Mouse (Mus musculus): ENCODE measurements around the gene Uggt1. TPM values are rescaled to one million over a fixed set of nuclear protein-coding genes. Genes with fewer than 3 reads are reported as not detected.

The Uggt1 gene
- polyA plus RNA-seq, 1 experiment from 2014 or later: 64.1 TPM

DNA sequence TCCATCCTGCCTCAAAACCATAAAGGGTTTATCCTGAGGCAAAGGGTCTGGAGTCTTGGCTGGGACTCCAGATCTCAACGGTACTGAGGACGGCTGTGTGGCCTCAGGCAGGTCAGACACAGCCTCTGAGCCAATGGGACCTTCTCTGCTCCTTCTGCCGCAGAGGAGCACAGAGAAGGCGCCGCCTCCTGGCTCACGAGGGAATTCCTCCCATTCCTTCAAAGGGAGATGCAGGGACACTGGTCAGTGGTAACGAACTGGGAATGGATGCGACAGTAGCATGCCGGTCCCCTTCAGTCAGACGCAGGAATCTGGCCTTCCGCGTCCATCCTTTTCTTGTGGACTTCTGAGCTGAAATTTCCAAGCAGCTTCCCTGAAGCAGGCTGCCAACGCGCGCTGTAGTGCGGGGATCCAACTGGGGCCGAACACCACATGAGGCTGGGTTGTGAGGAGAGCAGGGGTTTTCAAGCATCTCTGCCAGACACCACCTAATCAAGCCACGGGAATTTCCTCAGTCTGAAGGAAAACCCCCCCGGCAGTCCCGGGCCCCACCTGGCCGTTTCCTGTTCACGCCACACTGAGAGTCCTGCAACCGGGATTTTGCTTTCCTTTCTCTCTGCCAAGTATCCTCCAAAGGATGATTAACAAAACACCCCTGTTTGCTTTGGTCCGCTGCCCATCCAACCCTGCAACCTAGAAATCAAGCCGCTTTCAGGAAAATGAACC is 10.3 kb upstream of the Uggt1 start:
- WGBS: 7% methylated on average over 25 of the region's 25 CpGs
- Histone ChIP-seq H3K27ac (replicated peaks) (no peak overlapping the region), H3K9me3 (peaks cover 5% of the 10 kb centered on the region; the same call in 1 of the 2 replicates), H3K4me1 (peaks cover 17% of the 10 kb centered on the region), H3K36me3 (no peaks in the 10 kb centered on the region), H3K4me2 (replicated peaks) (peak overlapping the region; percentile 46), H3K9ac (replicated peaks) (peak overlapping the region; percentile 28; the same call in 1 of the 2 replicates), H3K27me3 (peaks cover 27% of the 10 kb centered on the region), H3K4me3 (peak overlapping the region; percentile 25)
- ATAC-seq (ENCODE audit: low FRiP score, low read depth): peak; percentile 25; the same call in 1 of the 2 replicates

DNA sequence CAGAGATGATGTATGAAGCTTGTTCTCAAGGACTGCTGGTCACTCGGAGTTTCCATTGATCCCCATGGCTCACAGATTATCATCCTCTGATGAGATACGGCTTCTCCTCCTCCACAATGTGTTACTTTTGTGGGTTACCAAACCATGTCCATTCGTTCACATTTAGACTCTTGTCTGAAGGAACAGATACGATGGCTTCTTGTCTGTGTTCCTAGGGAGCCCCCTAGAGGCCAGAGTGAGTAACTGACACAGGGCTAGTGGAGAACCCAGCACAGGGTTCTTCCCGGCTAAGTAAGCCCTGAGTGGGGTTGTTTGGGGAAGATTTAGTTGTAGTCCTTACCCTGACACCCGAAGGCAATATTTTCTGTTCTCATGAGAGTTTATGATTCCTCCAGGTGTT is 8.3 kb upstream of the Uggt1 start:
- 9% methylated on average over 6 of the region's 6 CpGs for WGBS

DNA sequence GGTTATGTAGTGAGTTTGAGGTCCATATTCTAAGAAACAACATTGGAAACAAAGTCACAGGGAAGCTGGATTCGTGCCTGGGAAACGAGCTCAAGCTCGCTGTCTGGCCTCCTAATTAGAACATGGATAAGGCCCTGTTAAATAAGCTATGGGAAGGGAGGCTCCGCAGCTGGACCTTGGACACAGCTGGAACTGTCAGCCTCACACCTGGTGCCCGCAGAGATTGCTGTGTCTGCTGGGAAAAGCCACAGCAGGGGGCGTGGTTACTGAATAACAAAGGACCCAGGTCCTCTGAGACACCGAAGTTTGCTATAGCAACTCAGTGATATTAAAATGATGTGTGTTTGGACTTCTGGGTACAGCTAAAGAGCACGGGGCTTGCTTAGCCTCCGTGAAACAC is 6.9 kb upstream of the Uggt1 start:
- ATAC-seq (ENCODE audit: low FRiP score, low read depth): no peak
- H3K4me2 ChIP-seq (replicated peaks): no peak overlapping the region
- H3K4me1 ChIP-seq: peaks cover 23% of the 10 kb centered on the region
- H3K9ac ChIP-seq (replicated peaks): no peak overlapping the region
- H3K27me3 ChIP-seq: peaks cover 19% of the 10 kb centered on the region
- no peak overlapping the region for H3K27ac ChIP-seq (replicated peaks)
- 1% methylated on average over 9 of the region's 9 CpGs for WGBS
- 0 out of 2 replicates have a peak, but pooled peaks cover under 1% of the 10 kb centered on the region for H3K9me3 ChIP-seq
- no peaks in the 10 kb centered on the region for H3K36me3 ChIP-seq
- H3K4me3 ChIP-seq: no peak overlapping the region

More for the DNA sequence above, 8.3 kb upstream of the Uggt1 start:
- no peak overlapping the region for H3K4me2 ChIP-seq (replicated peaks)
- peaks cover 27% of the 10 kb centered on the region for H3K27me3 ChIP-seq
- H3K4me1 ChIP-seq: peaks cover 17% of the 10 kb centered on the region
- no peak overlapping the region for H3K27ac ChIP-seq (replicated peaks)
- no peak overlapping the region for H3K9ac ChIP-seq (replicated peaks)
- no peaks in the 10 kb centered on the region for H3K36me3 ChIP-seq
- H3K9me3 ChIP-seq: peaks cover 5% of the 10 kb centered on the region; the same call in 1 of the 2 replicates
- peak; percentile 56; the same call in 1 of the 2 replicates for ATAC-seq (ENCODE audit: low FRiP score, low read depth)
- H3K4me3 ChIP-seq: no peak overlapping the region

DNA sequence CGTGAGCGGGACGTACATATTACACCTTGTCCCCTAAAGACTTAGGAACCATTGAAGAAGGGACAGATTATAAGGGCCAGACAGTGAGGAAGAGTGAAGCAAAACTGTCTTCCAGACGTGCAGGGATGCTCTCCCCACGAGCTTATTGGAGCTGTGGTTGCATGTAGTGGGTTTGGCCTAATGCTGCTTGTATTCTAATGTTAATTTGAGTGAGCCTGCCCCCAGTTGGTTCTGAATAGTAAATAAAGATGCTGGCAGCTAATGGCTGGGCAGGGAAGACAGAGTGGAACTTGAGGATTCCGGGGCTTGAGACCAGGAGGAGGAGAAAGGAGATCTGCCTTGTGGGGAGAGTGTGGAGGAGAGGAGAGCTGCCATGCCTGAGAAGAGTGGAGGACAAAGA is 2.2 kb upstream of the Uggt1 start:
- 53% methylated on average over 6 of the region's 6 CpGs for WGBS
- no peak for ATAC-seq (ENCODE audit: low FRiP score, low read depth)

DNA sequence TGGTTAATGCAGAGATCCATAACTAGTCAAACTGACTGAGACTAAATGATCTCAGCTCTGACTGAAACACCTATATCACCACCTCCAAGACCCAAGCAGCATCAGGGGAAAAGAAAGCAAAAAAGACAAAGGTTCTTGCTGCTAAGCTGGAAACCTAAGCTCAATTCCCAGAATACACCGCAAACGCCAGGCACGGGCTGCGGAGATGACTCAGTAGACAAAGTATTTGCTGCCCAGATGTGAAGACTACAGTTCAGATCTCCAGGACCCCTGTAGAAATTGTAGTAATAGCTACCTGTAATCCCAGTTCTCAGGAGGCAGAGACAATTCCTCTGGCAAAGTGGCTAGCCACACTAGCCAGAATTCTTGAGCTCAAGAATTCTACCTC is 302 bp upstream of the Uggt1 start:
- WGBS: 95% methylated on average over 4 of the region's 4 CpGs

More for the DNA sequence above, 2.2 kb upstream of the Uggt1 start:
- peaks cover 30% of the 10 kb centered on the region for H3K4me1 ChIP-seq
- no peak overlapping the region for H3K4me3 ChIP-seq
- H3K27me3 ChIP-seq: no peaks in the 10 kb centered on the region
- no peaks in the 10 kb centered on the region for H3K36me3 ChIP-seq
- no peak overlapping the region for H3K4me2 ChIP-seq (replicated peaks)
- H3K27ac ChIP-seq (replicated peaks): no peak overlapping the region
- no peak overlapping the region; the same call in 1 of the 2 replicates for H3K9ac ChIP-seq (replicated peaks)
- no peaks in the 10 kb centered on the region for H3K9me3 ChIP-seq

DNA sequence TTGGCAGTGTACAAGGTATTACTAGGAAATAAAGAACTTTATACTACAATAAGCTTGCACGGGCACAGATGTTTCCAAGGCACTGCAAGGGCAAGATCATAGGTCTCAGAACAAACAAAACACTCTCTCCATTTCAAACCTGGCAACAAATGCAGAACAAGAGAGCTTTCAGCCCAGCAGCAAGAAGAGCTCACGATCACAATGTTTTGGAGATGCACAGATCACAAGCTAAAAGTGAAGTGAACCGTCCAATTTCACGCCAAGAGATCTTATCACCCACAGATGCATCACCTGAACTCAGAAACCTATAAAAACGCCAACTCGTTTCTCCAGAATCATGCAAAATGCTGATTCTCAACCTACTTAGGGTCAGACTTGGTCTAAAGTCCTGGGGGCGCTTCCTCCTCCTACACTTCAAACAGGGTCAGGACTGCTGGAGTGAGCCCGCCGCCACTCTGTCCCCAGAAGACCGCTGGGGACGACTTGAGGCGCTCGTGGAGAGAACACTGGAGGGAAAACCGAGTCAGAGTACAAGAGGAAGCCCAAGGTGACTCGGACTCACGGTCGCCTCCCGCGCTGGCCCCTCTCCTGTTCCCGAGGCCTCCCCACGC is 968 bp downstream of the Uggt1 start:
- ATAC-seq (ENCODE audit: low FRiP score, low read depth): no peak
- 4% methylated on average over 21 of the region's 21 CpGs for WGBS
- no peaks in the 10 kb centered on the region for H3K9me3 ChIP-seq
- H3K9ac ChIP-seq (replicated peaks): peak overlapping the region; percentile 86
- H3K4me3 ChIP-seq: peak overlapping the region; percentile 87
- H3K4me1 ChIP-seq: peaks cover 37% of the 10 kb centered on the region
- H3K27me3 ChIP-seq: no peaks in the 10 kb centered on the region
- H3K36me3 ChIP-seq: no peaks in the 10 kb centered on the region
- peak overlapping the region; percentile 90 for H3K4me2 ChIP-seq (replicated peaks)
- peak overlapping the region; percentile 89 for H3K27ac ChIP-seq (replicated peaks)

More for the DNA sequence above, 302 bp upstream of the Uggt1 start:
- H3K4me3 ChIP-seq: no peak overlapping the region
- H3K27me3 ChIP-seq: no peaks in the 10 kb centered on the region
- H3K4me1 ChIP-seq: peaks cover 34% of the 10 kb centered on the region
- no peak for ATAC-seq (ENCODE audit: low FRiP score, low read depth)
- H3K4me2 ChIP-seq (replicated peaks): peak overlapping the region; percentile 90; the same call in 1 of the 2 replicates
- no peaks in the 10 kb centered on the region for H3K9me3 ChIP-seq
- no peak overlapping the region for H3K9ac ChIP-seq (replicated peaks)
- H3K36me3 ChIP-seq: no peaks in the 10 kb centered on the region
- no peak overlapping the region for H3K27ac ChIP-seq (replicated peaks)

DNA sequence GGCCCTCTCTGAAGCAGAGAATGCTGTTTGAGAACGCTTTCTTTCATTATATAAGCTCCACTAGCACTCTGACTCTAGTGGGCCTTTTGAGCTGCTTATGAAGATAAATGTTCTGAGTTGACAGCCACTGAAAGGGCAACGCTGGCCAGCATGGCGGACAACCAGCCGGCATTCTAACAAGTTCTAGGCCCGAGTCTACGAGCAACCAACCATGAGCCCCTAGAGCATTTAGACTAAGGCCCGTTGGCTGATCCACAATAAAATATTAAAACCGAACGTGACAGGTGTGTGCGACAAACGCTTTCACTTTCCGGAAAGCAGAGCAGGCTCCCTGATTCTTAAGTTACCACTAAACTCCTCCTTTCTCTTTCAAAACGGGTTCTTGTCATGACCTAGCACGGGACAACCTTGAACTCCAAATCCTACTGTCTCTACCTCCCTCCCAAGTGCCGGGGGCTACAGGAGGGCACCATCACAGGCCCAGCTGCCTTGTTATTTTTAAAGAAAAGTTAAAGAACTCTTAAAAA is 2.6 kb downstream of the Uggt1 start:
- ATAC-seq (ENCODE audit: low FRiP score, low read depth): no peak

DNA sequence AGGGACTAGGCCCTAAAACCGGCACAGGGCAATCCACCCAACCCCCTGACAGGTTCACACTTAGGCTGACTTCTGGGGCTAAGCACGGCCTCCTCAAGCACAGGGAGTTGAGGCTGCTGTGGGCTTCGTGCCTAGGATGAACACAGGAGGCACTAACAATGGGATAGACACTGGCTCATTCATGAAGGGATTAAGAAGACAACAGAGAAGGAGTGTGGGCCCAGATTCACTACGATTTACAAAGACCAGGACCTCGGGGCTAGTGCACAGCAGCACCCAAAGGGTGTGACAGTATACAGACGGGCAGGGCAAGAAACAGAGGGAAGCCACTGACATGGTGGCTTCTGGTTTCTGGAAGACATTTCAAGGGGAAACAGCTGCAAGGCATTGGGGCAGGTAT is 4.3 kb downstream of the Uggt1 start:
- Histone ChIP-seq H3K27ac (replicated peaks) (no peak overlapping the region; the same call in 1 of the 2 replicates), H3K9me3 (no peaks in the 10 kb centered on the region), H3K36me3 (no peaks in the 10 kb centered on the region), H3K4me3 (no peak overlapping the region), H3K27me3 (no peaks in the 10 kb centered on the region), H3K4me2 (replicated peaks) (no peak overlapping the region), H3K9ac (replicated peaks) (no peak overlapping the region), H3K4me1 (peaks cover 30% of the 10 kb centered on the region)
- 14% methylated on average over 6 of the region's 6 CpGs for WGBS
- ATAC-seq (ENCODE audit: low FRiP score, low read depth): no peak

More for the DNA sequence above, 2.6 kb downstream of the Uggt1 start:
- no peak overlapping the region for H3K4me2 ChIP-seq (replicated peaks)
- H3K27ac ChIP-seq (replicated peaks): no peak overlapping the region
- H3K4me1 ChIP-seq: peaks cover 36% of the 10 kb centered on the region
- H3K36me3 ChIP-seq: no peaks in the 10 kb centered on the region
- no peak overlapping the region for H3K9ac ChIP-seq (replicated peaks)
- H3K9me3 ChIP-seq: no peaks in the 10 kb centered on the region
- H3K4me3 ChIP-seq: no peak overlapping the region
- WGBS: 91% methylated on average over 15 of the region's 15 CpGs
- no peaks in the 10 kb centered on the region for H3K27me3 ChIP-seq

DNA sequence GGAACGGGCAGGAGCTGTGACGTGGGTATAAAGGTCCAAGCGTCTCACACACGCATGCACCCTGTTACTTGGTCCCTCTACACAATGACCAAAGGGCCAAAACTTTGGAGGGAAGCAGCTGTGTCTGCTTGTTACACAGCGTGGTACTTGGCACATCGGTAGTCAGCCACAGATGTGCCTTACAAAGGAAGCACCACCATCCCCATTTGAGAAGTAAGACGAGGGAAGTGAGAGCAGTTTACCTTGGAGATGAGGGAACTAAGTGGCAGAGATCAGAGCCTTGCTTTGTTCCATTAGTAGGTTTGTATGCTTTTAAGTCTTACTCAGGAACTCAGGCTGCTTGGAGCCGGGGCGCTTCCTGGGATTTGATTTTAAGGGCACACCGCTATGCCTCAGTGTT is 5.1 kb downstream of the Uggt1 start:
- H3K27me3 ChIP-seq: no peaks in the 10 kb centered on the region
- H3K4me2 ChIP-seq (replicated peaks): no peak overlapping the region
- peaks cover 6% of the 10 kb centered on the region for H3K36me3 ChIP-seq
- no peak overlapping the region for H3K9ac ChIP-seq (replicated peaks)
- ATAC-seq (ENCODE audit: low FRiP score, low read depth): no peak
- WGBS: 90% methylated on average over 10 of the region's 10 CpGs
- H3K4me1 ChIP-seq: peaks cover 30% of the 10 kb centered on the region
- H3K4me3 ChIP-seq: no peak overlapping the region
- H3K27ac ChIP-seq (replicated peaks): no peak overlapping the region
- no peaks in the 10 kb centered on the region for H3K9me3 ChIP-seq

DNA sequence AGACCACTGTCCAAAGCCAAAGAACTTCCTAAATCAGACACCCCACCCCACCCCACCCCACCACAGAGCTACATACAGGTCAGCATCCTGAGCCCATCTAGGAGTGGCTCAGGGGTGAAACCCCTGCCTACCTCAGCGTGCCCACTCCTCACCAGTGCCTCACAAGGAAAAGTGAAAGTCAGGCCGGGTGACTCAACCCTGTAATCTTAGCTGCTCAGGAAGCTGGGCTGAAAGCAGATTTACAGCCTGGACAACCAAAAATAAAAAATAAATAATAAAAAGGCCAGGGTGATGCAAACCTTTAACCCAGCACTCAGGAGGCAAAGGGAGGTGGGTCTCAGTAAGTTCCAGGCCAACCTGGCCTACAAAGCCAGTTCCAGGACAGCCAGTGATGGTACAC is 8.7 kb downstream of the Uggt1 start:
- ATAC-seq (ENCODE audit: low FRiP score, low read depth): no peak

DNA sequence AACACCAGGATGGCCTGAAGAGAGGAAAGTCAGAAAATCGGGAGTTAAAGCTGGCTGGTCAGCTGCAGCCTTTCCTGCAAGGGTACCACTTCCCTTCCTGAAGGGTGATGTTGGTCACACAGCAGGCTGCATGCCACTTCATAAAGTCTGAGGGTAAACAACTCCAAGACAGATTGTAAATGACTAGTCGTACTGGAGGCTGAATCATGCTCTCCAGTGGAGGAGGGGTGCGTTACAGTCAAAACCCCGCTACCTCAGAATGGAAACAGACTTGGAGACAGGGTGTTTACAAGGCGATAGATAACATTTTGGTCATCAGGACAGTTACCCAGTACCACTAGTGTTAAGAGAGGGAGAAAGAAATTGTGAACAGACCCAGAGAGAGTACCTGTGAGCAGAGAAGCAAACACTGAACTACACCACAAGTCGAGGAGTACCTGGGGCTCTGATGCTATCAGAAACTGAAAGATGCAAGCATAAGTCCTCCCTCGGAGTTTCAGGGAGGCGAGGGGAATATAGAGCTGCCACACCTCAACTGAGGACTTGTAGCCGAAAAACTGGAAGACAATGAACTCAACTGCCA is 9.4 kb downstream of the Uggt1 start:
- H3K4me2 ChIP-seq (replicated peaks): no peak overlapping the region
- H3K4me1 ChIP-seq: peaks cover 6% of the 10 kb centered on the region
- H3K27me3 ChIP-seq: no peaks in the 10 kb centered on the region
- peaks cover 28% of the 10 kb centered on the region for H3K36me3 ChIP-seq
- H3K4me3 ChIP-seq: no peak overlapping the region
- ATAC-seq (ENCODE audit: low FRiP score, low read depth): no peak
- WGBS: 91% methylated on average over 9 of the region's 9 CpGs
- H3K9me3 ChIP-seq: no peaks in the 10 kb centered on the region
- H3K9ac ChIP-seq (replicated peaks): no peak overlapping the region
- H3K27ac ChIP-seq (replicated peaks): no peak overlapping the region

More for the DNA sequence above, 8.7 kb downstream of the Uggt1 start:
- H3K4me2 ChIP-seq (replicated peaks): no peak overlapping the region
- no peak overlapping the region for H3K9ac ChIP-seq (replicated peaks)
- no peak overlapping the region for H3K4me3 ChIP-seq
- peaks cover 24% of the 10 kb centered on the region for H3K36me3 ChIP-seq
- H3K27me3 ChIP-seq: no peaks in the 10 kb centered on the region
- H3K4me1 ChIP-seq: peaks cover 11% of the 10 kb centered on the region
- H3K27ac ChIP-seq (replicated peaks): no peak overlapping the region
- no peaks in the 10 kb centered on the region for H3K9me3 ChIP-seq
- 86% methylated on average over 2 of the region's 2 CpGs for WGBS

DNA sequence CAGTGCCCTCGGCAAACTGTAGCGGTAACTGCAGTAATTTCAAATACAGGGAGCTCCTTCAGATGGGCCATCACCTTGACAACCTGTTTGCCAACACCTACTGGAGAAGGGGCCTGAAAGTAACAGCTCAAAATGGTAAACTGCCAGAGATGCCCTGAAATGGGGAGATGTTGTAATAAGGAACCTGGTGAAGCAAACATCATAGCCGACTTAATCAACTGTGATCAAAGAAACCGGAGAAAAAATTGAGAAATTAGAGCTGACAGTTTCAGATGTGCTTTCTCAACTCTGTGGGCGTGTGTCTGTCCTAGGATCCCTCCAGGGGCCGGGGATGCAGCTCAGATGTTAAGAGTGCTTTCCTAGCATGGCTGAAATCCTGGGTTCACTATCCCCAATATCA is 11.3 kb downstream of the Uggt1 start:
- no peak overlapping the region for H3K4me2 ChIP-seq (replicated peaks)
- H3K36me3 ChIP-seq: peaks cover 43% of the 10 kb centered on the region
- no peak overlapping the region for H3K27ac ChIP-seq (replicated peaks)
- no peaks in the 10 kb centered on the region for H3K9me3 ChIP-seq
- H3K4me1 ChIP-seq: no peaks in the 10 kb centered on the region
- no peaks in the 10 kb centered on the region for H3K27me3 ChIP-seq
- no peak for ATAC-seq (ENCODE audit: low FRiP score, low read depth)
- H3K9ac ChIP-seq (replicated peaks): no peak overlapping the region
- H3K4me3 ChIP-seq: no peak overlapping the region
- 92% methylated on average over 6 of the region's 6 CpGs for WGBS
